Mouse (Mus musculus): ENCODE results near the gene Itgav. TPM values are rescaled to one million over a fixed set of nuclear protein-coding genes. Genes with fewer than 3 reads are reported as not detected.
A peak's percentile ranks its signal among the peaks of the same experiment; 100 is the strongest.

Gene Itgav
- polyA plus RNA-seq, 1 experiment: 25.3 TPM

DNA sequence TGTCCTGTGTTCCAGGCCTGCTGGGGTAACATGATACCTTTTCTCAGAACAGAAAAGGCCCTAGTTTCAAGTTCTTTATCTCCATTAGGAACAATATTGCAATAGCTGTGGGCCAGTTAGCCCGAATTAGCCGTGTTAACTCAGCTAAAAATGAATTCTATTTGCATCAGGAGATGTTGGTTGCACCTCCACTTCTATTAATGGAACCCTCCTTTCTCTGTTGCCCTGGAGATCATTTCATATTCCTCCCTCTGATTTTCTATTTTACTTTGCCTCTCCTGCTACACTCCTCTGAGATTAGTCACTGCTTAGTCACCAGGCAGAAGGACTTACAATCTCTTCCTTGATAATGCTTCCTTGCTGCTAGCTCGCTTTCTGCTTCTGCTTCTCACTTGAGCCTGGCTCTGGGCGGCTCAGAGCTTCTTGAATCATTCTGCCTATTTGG, 4.1 kb downstream of the Itgav start:
- H3K4me3 ChIP-seq (ENCODE audit: insufficient read depth, low read depth, low read length): no peak overlapping the region
- H3K27ac ChIP-seq (replicated peaks; ENCODE audit: low read depth, low read length): 0 out of 2 replicates have a peak overlapping the region, but pooled peaks have one; percentile 19
- H3K4me1 ChIP-seq (ENCODE audit: control insufficient read depth, insufficient read depth, insufficient read length, low read length): no peaks in the 10 kb centered on the region; the same call in 1 of the 2 replicates

- Histone ChIP-seq H3K4me1 (ENCODE audit: control insufficient read depth, insufficient read depth, insufficient read length, low read length) (no peaks in the 10 kb centered on the region), H3K27ac (replicated peaks; ENCODE audit: low read depth, low read length) (no peak overlapping the region), H3K4me3 (ENCODE audit: insufficient read depth, low read depth, low read length) (no peak overlapping the region)
Measured at GRCm38 (mm10) chr2:83729339-83729738, 5.1 kb downstream of the Itgav start.

DNA sequence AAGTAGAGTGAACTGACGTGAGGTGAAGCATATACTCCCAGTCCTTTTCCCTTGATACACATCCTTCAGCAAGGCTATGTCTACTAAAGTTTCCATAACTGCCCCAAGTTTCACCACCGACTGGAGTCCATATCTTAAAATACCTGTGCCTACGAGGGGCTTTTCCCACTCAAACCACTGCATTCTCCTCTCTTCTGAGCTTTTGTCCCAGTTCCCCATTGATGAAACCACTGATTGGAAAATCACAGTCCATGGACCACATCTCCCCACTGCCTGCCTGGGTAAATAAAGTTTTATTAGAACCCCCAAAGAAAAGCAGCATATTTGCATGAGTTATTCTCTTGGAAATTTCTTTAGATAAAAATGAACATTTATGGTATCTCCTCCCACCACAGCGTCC, 8.7 kb downstream of the Itgav start:
- Histone ChIP-seq H3K27ac (replicated peaks; ENCODE audit: low read depth, low read length) (no peak overlapping the region), H3K4me3 (ENCODE audit: insufficient read depth, low read depth, low read length) (no peak overlapping the region), H3K4me1 (ENCODE audit: control insufficient read depth, insufficient read depth, insufficient read length, low read length) (no peaks in the 10 kb centered on the region)

DNA sequence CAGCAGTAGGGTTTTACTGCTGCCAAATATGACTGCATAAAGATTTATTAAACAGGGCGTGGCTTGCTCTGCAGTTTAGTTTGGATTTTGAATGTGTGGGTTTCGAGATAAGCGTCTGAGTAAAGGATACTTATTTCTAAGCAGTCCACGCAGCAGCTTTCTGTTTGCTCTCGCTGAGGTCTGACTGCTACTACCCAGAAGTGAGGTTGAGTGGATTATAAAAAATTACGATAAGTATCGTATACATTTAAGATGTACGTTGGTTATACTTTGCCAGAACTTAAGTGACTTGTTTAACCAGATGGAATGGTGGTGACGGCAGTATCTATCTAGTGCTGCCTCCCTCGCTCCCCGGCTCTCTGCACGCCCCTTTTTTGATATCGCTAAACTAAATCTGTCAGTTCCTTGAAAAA, 9.8 kb downstream of the Itgav start:
- Histone ChIP-seq H3K4me3 (ENCODE audit: insufficient read depth, low read depth, low read length) (no peak overlapping the region), H3K27ac (replicated peaks; ENCODE audit: low read depth, low read length) (no peak overlapping the region), H3K4me1 (ENCODE audit: control insufficient read depth, insufficient read depth, insufficient read length, low read length) (no peaks in the 10 kb centered on the region)

GRCm38 (mm10) chr2:83735276-83735675, 11.1 kb downstream of the Itgav start:
- Histone ChIP-seq H3K4me3 (ENCODE audit: insufficient read depth, low read depth, low read length) (no peak overlapping the region), H3K27ac (replicated peaks; ENCODE audit: low read depth, low read length) (no peak overlapping the region), H3K4me1 (ENCODE audit: control insufficient read depth, insufficient read depth, insufficient read length, low read length) (no peaks in the 10 kb centered on the region)

GRCm38 (mm10) chr2:83736836-83737235, 12.6 kb downstream of the Itgav start:
- Histone ChIP-seq H3K4me1 (ENCODE audit: control insufficient read depth, insufficient read depth, insufficient read length, low read length) (peaks cover 3% of the 10 kb centered on the region; the same call in 1 of the 2 replicates), H3K27ac (replicated peaks; ENCODE audit: low read depth, low read length) (no peak overlapping the region), H3K4me3 (ENCODE audit: insufficient read depth, low read depth, low read length) (no peak overlapping the region)

DNA sequence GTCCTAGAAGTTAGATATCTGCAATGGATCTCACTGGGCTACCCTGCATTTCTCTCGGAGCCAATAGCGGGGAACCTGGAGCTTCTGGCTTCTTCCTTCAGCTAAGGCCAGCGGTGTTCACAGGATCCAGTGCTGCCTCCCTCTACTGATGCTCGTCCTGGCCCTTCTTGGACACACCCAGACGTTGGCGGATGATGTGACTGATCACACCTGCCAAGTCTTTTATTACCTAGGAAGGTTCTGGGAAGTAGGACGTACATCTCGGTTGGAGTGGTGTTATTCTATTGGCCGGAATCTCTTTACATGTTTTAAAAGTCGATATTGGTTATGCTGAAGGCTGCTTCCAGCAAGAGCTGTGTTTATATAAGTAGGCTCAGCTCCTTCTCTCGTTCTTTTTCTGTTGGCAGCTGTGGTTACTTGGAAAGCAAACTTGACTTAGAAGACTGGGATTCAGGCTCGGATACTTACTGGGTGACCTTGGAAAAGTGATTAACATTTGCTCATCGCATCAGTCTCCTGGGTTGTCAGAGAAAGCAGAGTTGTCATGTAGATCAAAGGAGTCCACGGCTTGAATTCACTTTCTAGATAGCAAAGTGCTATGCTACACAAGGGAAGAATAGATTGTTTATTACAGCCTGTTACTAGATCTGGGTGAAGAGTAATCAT, 14.5 kb downstream of the Itgav start:
- Histone ChIP-seq H3K4me3 (ENCODE audit: insufficient read depth, low read depth, low read length) (no peak overlapping the region), H3K27ac (replicated peaks; ENCODE audit: low read depth, low read length) (no peak overlapping the region), H3K4me1 (ENCODE audit: control insufficient read depth, insufficient read depth, insufficient read length, low read length) (peaks cover 4% of the 10 kb centered on the region; the same call in 1 of the 2 replicates)

DNA sequence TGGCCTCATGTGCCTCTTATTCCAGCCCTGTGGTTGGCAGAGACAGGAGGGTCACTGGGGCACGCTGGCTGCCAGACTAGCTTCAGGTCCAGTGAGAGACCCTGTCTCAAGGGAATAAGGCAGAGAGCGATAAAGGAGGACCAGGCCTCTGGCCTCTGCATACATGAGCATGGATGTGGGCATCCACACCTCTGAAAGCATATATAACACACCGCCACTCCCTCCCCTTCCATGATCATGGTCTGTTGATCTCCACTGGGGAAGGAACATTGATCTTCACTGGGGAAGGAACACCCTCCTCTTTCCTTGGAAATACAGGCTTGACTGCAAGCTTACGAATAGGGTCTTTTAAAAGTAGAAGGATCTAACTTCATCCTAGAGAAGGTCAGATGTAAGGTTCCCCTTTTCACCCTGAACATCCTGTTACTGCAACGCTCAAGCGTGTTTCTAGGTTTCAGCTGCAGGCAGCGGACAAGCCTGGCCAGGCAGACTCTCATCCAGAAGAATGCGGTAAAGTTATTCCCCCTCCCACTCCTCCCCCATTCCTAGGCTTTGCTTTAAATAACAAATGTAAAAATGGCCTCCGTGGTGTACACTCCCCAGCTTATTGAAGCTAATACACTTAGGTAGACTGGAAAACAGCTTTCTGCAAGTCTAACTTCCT, 15.4 kb downstream of the Itgav start:
- H3K27ac ChIP-seq (replicated peaks; ENCODE audit: low read depth, low read length): 0 out of 2 replicates have a peak overlapping the region, but pooled peaks have one; percentile 32
- no peak overlapping the region for H3K4me3 ChIP-seq (ENCODE audit: insufficient read depth, low read depth, low read length)
- H3K4me1 ChIP-seq (ENCODE audit: control insufficient read depth, insufficient read depth, insufficient read length, low read length): peaks cover 6% of the 10 kb centered on the region; the same call in 1 of the 2 replicates

GRCm38 (mm10) chr2:83740601-83741031, 16.4 kb downstream of the Itgav start:
- H3K4me1 ChIP-seq (ENCODE audit: control insufficient read depth, insufficient read depth, insufficient read length, low read length): peaks cover 6% of the 10 kb centered on the region; the same call in 1 of the 2 replicates
- H3K27ac ChIP-seq (replicated peaks; ENCODE audit: low read depth, low read length): no peak overlapping the region
- H3K4me3 ChIP-seq (ENCODE audit: insufficient read depth, low read depth, low read length): no peak overlapping the region

DNA sequence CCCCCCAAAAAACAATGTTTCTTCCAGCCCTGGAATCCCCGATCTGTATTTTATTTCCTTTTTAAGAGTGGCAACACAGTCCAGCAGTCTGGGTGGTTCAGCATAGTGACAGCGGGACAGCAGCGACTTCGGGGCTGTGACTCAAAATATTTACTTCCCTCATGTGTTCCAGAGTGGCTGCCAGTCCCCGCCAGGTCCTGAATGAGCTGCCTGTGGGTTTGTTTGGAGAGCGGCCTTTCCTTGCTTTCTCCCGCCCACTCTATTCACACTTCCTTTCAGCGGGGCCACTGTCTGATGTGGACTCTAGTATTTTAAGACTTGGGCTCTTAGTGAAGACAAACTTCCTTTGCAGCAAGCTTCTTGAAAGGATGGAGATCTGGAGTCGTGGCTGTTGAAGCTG, 18.0 kb downstream of the Itgav start:
- Histone ChIP-seq H3K27ac (replicated peaks; ENCODE audit: low read depth, low read length) (no peak overlapping the region), H3K4me3 (ENCODE audit: insufficient read depth, low read depth, low read length) (no peak overlapping the region), H3K4me1 (ENCODE audit: control insufficient read depth, insufficient read depth, insufficient read length, low read length) (peaks cover 6% of the 10 kb centered on the region; the same call in 1 of the 2 replicates)

- Histone ChIP-seq H3K27ac (replicated peaks; ENCODE audit: low read depth, low read length) (no peak overlapping the region), H3K4me3 (ENCODE audit: insufficient read depth, low read depth, low read length) (no peak overlapping the region), H3K4me1 (ENCODE audit: control insufficient read depth, insufficient read depth, insufficient read length, low read length) (peaks cover 6% of the 10 kb centered on the region; the same call in 1 of the 2 replicates)
Measured at GRCm38 (mm10) chr2:83742836-83743235, 18.6 kb downstream of the Itgav start.

- Histone ChIP-seq H3K27ac (replicated peaks; ENCODE audit: low read depth, low read length) (no peak overlapping the region), H3K4me3 (ENCODE audit: insufficient read depth, low read depth, low read length) (no peak overlapping the region), H3K4me1 (ENCODE audit: control insufficient read depth, insufficient read depth, insufficient read length, low read length) (peaks cover 6% of the 10 kb centered on the region; the same call in 1 of the 2 replicates)
Measured at GRCm38 (mm10) chr2:83744276-83744952, 20.2 kb downstream of the Itgav start.

GRCm38 (mm10) chr2:83745257-83745656, 21.1 kb downstream of the Itgav start:
- peaks cover 6% of the 10 kb centered on the region; the same call in 1 of the 2 replicates for H3K4me1 ChIP-seq (ENCODE audit: control insufficient read depth, insufficient read depth, insufficient read length, low read length)

DNA sequence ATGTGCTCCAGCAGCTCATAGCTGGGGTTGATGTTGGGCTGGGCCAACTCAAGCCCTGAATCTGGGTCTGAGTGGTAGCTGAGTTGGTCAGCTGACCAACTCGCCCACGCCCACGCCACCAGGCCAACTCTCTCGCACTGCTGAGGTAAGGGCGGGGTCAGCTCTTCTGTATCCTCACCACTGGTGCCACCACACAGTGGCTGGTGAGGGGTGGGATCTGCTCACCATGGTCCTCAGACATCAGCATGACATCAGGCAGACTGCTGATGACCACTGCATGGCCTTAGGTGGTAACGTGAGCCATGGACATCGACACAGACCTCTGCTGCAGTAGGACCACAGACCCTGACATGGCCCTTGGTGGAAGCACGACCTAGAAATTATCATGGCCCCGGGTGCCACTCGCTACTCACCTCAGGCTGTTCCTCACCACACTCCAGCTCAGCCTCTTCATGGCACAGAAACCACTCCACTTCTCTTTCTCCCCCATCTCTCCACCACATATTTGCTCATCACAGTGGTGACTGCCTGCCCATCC, 24.5 kb downstream of the Itgav start:
- Histone ChIP-seq H3K4me1 (ENCODE audit: control insufficient read depth, insufficient read depth, insufficient read length, low read length) (peaks cover 2% of the 10 kb centered on the region; the same call in 1 of the 2 replicates), H3K4me3 (ENCODE audit: insufficient read depth, low read depth, low read length) (no peak overlapping the region), H3K27ac (replicated peaks; ENCODE audit: low read depth, low read length) (no peak overlapping the region)

More at GRCm38 (mm10) chr2:83745257-83745656, 21.1 kb downstream of the Itgav start:
- Histone ChIP-seq H3K4me3 (ENCODE audit: insufficient read depth, low read depth, low read length) (no peak overlapping the region), H3K27ac (replicated peaks; ENCODE audit: low read depth, low read length) (no peak overlapping the region)

- Histone ChIP-seq H3K4me1 (ENCODE audit: control insufficient read depth, insufficient read depth, insufficient read length, low read length) (no peaks in the 10 kb centered on the region), H3K4me3 (ENCODE audit: insufficient read depth, low read depth, low read length) (no peak overlapping the region), H3K27ac (replicated peaks; ENCODE audit: low read depth, low read length) (no peak overlapping the region)
Measured at GRCm38 (mm10) chr2:83753008-83753407, 28.8 kb downstream of the Itgav start.

Data from brown adipose tissue, adult 24 weeks (tissue).